Mouse (Mus musculus): Measurements from ENCODE around the gene Rnls.

The Rnls gene

DNA sequence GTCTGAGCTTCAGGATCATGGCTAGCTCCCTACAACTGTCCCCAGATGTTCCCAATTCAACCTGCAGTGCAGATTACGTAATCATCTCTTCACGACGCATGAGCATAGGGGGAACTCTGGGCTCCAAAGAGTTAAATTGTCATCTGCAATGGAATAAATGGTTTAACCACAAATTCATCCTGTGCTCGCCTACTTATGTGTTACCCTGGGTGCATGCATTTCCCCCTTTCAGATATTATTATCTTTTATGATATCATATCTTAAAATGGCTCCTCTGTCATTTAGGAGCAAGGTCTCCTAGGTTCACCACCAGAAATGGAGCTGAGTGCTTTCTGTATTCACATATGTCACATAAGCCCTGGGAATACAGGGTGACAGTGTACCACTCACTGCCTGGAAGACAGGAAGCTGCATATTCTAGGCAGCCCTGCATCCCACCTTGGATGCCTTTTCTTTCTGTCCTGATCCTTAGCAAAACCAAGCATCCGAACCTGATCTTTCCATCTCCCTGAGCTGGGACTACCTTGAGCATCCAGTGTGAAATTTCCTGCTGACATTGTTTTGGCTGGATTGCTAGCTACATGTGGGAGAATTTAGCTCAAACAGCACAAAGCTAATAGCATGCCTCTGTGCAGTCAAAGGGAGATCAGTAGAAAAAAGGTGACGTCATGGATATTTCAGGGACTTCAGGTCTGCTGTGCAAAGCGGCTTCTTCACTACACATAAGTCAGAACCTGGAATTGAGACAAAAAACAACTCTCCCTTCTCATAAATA lies 289.9 kb downstream of the Rnls start:
- DNase-seq: no peak

DNA sequence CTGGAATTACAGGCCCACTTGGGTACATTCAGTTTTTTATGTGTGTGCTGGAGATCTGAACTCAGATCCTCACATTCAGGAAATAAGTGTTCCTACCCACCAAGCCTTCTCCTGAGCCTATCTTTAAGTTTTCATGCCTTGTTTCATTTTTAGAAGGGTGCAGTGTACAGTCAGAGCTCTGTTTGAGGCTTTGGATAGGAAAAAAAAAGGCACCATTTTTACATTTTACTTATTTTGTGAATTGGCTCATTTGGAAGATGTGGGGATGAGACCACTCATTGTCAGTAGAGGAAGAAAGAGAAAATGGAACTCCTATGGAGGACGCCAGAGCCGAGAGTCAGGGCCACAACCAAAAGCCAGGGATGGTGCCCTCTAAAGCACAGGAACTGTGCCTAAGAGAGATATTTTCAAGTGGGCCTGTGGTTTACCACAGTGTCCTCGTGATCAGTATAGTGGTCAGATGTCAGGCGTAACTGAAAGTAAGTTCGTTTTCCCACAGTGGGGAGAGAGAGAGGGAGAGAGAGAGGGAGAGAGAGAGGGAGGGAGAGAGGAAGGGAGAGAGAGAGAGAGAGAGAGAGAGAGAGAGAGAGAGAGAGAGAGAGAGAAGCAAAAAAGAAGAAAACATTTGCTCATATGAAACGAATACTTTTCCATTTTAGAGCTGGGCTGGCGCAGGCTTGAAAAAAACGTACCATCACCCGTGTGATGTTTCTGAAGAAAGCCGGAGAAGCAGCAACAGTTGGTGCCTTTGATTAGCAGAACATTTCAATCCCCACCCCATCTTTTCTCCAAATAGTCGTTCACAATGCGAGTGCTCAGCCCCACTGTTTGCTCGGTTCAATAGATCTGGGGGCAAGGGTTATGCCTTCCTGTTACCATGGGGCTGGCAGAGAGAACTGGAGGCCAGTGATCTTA lies 290.7 kb downstream of the Rnls start:
- no peak for DNase-seq

DNA sequence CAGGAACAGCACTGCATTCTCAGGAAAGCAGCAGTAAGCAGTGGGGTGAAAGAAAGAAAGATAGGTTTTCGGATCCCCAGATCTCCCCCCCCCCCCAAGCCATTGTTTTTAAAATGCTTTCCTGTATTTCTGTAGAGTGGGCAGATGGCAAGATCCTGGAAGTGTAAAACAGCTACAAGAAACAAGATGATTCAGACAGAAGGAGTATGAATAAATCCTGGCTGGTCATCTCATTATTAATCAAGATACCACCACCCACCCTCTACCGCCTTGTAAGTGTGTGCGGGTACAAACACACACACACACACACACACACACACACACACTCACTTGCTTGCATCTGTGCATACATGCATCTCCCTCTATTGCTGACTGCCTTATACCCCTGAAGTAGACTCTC lies 291.5 kb downstream of the Rnls start:
- DNase-seq: no peak

DNA sequence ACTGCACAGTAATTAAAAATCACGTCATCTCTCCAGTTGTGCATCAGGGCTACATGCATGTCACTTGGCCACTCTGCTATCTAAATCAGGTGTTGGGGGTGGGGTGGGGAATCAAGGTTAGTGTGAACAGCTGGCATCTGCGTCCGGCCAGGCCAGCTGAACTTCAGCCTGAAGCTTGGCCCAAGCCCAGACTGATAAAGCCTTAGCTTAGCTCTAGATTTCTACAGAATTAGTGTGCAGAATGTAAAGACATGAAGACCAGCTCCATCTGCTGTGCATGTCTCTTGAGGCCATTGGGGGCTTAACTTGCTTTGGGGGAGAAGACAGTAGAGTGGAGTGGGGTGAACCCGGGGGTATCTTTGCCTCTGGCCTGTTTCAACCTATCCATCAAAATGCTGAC lies 292.1 kb downstream of the Rnls start:
- DNase-seq: no peak

DNA sequence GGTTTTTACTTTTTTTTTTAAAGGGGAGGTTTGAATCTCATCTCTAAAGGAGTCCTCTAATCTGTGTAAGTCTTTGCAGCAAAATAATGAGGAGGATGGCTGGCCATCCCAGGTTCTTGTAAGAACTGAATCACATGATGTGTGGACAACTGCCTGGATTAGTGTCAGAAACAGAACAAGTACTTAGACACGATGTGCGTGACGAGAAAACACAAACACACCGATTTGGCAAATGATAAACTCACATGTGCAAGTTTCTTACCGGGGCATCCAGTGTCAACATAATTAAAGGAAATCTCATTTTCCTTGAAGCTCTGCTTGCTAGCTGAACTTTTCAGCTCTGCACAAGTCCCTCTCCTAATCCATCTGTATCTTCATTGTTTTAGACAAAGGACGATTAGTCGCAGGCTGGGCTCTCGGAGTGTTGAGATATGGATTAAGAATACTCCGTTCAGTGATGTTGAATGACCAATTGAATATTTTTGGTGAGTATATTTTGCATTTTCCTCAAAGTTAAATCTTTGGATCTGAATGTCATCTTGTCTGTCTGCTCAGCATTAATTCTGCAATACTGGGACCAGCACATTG lies 292.8 kb downstream of the Rnls start:
- DNase-seq: no peak

DNA sequence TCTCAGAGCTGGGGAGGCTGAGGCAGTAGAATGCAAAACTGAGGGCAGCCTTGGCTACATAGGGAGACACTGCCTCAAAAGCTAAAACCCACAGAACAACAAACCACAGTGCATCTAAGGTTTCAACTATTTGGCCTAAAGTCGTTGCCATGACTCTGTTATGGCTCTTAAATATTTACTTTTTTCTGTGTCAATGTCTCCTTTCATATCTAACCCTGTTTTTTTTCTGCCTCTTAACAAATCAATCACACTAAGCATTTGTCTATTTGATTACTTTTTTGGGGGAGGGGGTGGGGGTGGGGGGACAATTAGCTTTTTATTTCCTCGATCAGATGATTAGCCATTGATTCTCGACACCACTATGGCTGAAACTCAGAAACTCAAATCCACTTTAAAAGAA lies 294.4 kb downstream of the Rnls start:
- no peak for DNase-seq

DNA sequence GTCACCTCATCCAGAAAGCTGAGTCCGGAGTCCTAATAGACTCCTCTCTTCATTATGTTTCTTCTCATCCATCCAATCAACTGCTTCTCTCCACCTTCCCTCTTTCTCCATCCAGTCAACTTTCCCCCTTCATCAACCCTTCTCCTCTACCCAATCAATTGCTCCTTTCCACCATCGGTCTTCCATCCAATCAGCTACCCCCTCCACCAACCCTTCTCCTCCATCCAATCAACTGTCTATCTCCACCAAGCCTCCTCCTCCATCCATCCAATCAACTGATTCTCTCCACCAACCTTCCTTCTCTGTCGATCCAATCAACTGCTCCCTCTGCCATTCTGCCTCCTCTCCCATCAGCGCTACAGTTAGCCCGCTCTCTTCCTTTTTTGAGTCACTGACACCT lies 295.5 kb downstream of the Rnls start:
- no peak for DNase-seq

DNA sequence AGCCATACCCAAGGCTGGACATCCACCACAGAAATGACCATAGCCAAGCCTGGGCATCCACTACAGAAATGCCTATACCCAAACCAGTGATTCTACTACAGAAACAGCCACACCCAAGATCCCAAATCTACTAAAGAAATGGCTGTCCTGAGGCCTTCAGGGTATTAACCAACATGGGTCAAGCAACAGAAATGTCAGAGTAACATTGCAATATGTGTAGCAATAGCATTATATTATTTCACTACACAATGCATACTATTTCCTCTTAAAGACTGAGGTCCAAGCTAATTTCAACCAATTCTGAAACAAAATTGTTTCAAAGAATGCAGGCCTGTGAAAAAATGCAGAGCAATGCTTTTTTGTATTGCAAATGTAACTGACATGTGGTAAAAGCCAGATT lies 299.5 kb downstream of the Rnls start:
- no peak for DNase-seq

DNA sequence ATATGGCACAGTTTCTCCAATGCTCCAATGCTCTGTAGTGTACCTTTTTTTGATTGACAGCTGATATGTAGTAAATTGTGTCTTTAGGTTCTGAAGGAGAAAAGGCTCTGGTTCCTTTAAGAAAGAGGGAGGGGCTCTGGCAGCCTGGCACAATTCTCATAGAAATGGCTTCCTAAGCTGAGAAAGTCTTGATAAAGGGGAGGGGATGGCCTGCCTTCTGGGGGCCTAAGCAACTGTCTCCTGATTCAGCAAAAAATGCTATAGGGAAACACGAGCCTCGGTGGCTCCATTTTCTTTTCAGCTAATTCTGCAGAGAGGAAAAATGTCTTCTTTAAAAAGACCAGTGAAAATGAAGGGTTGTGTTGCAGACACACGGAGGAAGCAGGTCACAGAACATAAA lies 300.8 kb downstream of the Rnls start:
- no peak for DNase-seq

DNA sequence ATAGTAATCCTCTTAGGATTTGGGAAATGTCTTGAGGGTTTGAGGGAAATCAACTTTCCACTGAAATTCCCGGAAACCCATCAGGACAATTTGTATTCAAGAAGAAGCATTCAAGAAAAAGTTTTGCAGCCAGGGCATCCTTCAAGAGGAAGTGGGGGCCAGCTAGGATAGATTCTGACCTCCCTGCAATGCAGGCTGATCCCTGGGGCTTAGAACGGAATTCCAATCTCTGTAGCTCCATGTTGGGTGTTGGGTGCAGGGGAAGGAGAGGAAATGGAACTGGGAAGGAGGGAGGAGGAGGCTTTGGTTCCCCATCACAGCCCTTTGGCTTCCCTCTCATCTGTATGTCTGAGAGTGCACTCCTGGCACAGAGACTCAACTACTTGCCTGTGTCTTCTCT lies 303.2 kb downstream of the Rnls start:
- DNase-seq: no peak

DNA sequence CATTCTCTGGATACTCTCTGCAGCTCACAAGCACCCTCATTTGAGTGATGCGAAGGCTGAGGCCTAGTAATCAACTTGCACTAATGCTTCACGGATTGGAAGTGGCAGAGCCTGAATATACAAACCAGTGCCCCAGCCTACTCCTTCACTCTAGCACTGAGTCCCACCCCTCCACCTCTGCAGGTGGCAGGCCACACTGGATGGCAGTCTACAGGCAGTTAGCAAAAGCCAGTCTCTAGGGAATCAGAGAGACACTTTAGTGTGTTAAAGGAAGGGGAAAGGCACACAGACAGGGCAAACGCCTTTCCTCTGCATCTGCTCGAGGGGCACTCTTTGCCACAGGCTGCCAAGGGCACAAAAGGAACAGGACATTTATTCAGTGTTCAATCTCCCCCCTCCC lies 304.1 kb downstream of the Rnls start:
- DNase-seq: no peak

Data from cerebellum, postnatal 36 days (tissue).